Mouse (Mus musculus) T-helper 17 cell (primary cell): ENCODE data around the gene Tmem204.

Experiments used
- in situ Hi-C, 2 experiments: fragments of 300-600 bp; cut with MboI, MseI; formaldehyde crosslinking; loops; 1 replicate in 1 of 2; 2 replicates in 1 of 2; pipeline ENCODE4 v1.15.1; 2025; ENCODE audit warnings: high pct_unique_total_duplicates in 2 of 2

Gene Tmem204

GRCm38 (mm10) chr17:25015655-25016291 is 67.6 kb downstream of the Tmem204 start, which contains the start of the genes Cramp1l and Ift140:
Gene Cramp1l, minus strand, starts transcription at chr17:25015788.
Gene Ift140, plus strand, starts transcription at chr17:25016085.
- in situ Hi-C loops: loop anchor here in 1 of 2 experiments (10.0 kb wide), 1 partner anchor 1489 kb away; no protein-coding TSS in a partner anchor

- in situ Hi-C loops: loop anchor here in 1 of 2 experiments (10.0 kb wide), 1 partner anchor 1490 kb away; no protein-coding TSS in a partner anchor
Measured at GRCm38 (mm10) chr17:25014841-25015570, 68.4 kb downstream of the Tmem204 start.

- in situ Hi-C loops: loop anchor here in 1 of 2 experiments (10.0 kb wide), 1 partner anchor 1491 kb away; no protein-coding TSS in a partner anchor
Measured at GRCm38 (mm10) chr17:25013606-25014501, 69.5 kb downstream of the Tmem204 start.
